Mouse (Mus musculus) intestine, embryonic 16.5 days (tissue): ENCODE data around the gene Tle4. TPM values are rescaled to one million over a fixed set of nuclear protein-coding genes. Genes with fewer than 3 reads are reported as not detected.
"Not testable (repeated sequence)": the region's sequence is repeated elsewhere in the genome, so short reads cannot be mapped to it uniquely, and the experiment has no call there.

Experiments used
- ATAC-seq: fragments of 200-750 bp; cut with Nextera tagmentation; 2 replicates; pipeline ENCODE4 v1.8.0; 2017; ENCODE audit warnings: moderate TSS enrichment, moderate library complexity
- H3K27ac ChIP-seq: fragments of 300-500 bp; sonication (generic); 2 replicates; pipeline ENCODE4 v1.5.1; 2014; ENCODE audit warnings: mild to moderate bottlenecking, low read length
- H3K27me3 ChIP-seq: fragments of 300-500 bp; sonication (generic); replicated peaks from 2 replicates; pipeline ENCODE4 v1.6.1; 2014; ENCODE audit warnings: low read length, control low read depth, mixed read lengths; ENCODE audit not compliant: control insufficient read depth, insufficient read depth
- H3K36me3 ChIP-seq: fragments of 300-500 bp; sonication (generic); 2 replicates; pipeline ENCODE4 v1.6.1; 2014; ENCODE audit warnings: low read length, control low read depth; ENCODE audit not compliant: control insufficient read depth, insufficient read depth
- H3K4me1 ChIP-seq: fragments of 300-500 bp; sonication (generic); 2 replicates; pipeline ENCODE4 v1.6.1; 2014; ENCODE audit warnings: low read length, control low read depth, mixed read lengths; ENCODE audit not compliant: control insufficient read depth, insufficient read depth
- H3K4me2 ChIP-seq: fragments of 300-500 bp; sonication (generic); 2 replicates; pipeline ENCODE4 v1.6.1; 2014; ENCODE audit warnings: low read depth, low read length, control low read depth
- H3K4me3 ChIP-seq: fragments of 300-500 bp; sonication (generic); 2 replicates; pipeline ENCODE4 v1.5.1; 2014; ENCODE audit warnings: mild to moderate bottlenecking, low read length
- H3K9ac ChIP-seq: fragments of 300-500 bp; sonication (generic); 2 replicates; pipeline ENCODE4 v1.6.1; 2014; ENCODE audit warnings: low read depth, low read length
- H3K9me3 ChIP-seq: fragments of 300-500 bp; sonication (generic); 2 replicates; pipeline ENCODE4 v1.6.1; 2016; ENCODE audit warnings: low read length, control low read depth; ENCODE audit not compliant: control insufficient read depth
- WGBS: fragments of 180-500 bp; shearing (Covaris S2); extraction: QIAGEN DNeasy Blood & Tissue Kit; methylation state at CpG from one replicate; pipeline ENCODE4 v1.1.7; 2014; 5-methylcytosine and 5-hydroxymethylcytosine counted together
- polyA plus RNA-seq: library from polyadenylated mRNA; unstranded; fragments of >200 nt; fragmentation: Nextera tagmentation; extraction: Ambion mirVana; gene quantifications from 2 replicates; pipeline ENCODE4 v1.2.1, GENCODE M21; 2015

Gene Tle4
- 11.5 and 13.1 TPM in 2 replicates for polyA plus RNA-seq

DNA sequence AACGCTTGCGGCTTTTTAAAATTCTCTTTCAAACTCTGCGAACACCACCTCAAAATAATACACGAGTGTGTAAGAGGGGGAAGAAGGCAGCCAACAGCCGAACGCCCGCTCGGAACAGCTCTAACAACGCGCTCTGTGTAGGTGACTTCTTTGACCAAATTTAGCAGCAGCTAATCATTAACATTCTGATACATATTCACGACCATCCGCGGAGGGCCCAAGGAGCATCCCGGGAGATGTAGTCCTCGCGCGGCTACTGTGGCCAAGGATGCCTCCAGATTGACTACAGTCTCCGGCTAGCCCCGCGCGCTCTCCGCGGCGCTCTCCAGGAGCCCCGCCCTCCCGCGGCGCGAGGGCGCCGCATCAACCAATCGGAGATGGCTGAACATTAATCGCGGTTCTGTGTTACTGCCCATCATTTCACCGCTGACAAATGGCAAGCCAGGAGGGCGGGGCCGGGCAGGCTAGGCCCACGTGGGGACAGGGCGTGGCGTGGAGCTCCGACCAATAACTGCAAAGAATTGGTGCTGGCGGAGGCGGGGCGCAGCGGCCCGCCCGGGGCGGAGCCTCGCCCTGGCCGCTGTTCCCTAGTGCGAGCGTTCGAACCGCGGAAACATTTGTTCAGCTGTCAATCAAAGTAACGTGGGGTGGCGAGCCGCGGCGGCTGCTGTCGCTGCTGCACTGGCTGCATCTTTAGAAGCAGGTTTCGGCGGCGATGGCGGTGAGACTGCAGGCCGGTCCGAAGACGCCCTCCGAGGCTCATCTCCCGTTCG is at the start of gene Tle4:
Gene Tle4, minus strand, starts transcription at position 135 of the 773 bp plus-strand sequence.
- H3K9ac ChIP-seq: peak within 1 kb of the TSS; percentile 95

DNA sequence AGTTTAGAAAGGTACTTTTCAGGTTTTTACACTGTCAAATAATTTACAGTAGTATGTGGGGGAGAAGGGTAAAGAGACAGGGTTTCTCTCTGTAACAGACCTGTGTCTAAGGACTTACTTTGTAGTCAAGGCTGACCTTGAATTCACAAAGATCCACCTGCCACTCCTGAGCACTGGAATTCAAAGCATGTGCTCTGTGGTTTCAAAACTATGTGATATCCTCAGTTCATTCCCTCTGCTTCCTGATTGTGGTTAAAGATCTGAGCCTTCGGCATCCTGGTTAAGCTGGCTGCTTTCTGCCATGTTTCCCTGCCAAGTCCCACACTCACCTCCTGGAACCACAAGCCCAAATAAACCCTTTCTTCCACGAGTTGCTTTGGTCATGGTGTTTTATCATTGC is 47.8 kb upstream of the Tle4 start:
- no peak for ATAC-seq
- 77% methylated on average over 2 of the region's 2 CpGs for WGBS
- H3K36me3 ChIP-seq: no peaks in the 10 kb centered on the region
- H3K9me3 ChIP-seq: no peaks in the 10 kb centered on the region
- no peaks in the 10 kb centered on the region for H3K4me1 ChIP-seq
- no peak overlapping the region for H3K4me3 ChIP-seq
- no peak overlapping the region for H3K4me2 ChIP-seq
- H3K27me3 ChIP-seq: no peaks in the 10 kb centered on the region
- H3K9ac ChIP-seq: no peak overlapping the region
- H3K27ac ChIP-seq: no peak overlapping the region

More for the DNA sequence above, at the start of gene Tle4:
- Histone ChIP-seq H3K4me2 (peak within 1 kb of the TSS; percentile 66), H3K4me1 (peaks cover 5% of the 10 kb centered on the region; the same call in 1 of the 2 replicates), H3K9me3 (no peaks in the 10 kb centered on the region), H3K27me3 (no peaks in the 10 kb centered on the region; the same call in 1 of the 2 replicates), H3K36me3 (no peaks in the 10 kb centered on the region), H3K4me3 (peak within 1 kb of the TSS; percentile 87), H3K27ac (peak within 1 kb of the TSS; percentile 97)
- peak; percentile 98 for ATAC-seq
- under 1% methylated on average over 71 of the region's 71 CpGs for WGBS

DNA sequence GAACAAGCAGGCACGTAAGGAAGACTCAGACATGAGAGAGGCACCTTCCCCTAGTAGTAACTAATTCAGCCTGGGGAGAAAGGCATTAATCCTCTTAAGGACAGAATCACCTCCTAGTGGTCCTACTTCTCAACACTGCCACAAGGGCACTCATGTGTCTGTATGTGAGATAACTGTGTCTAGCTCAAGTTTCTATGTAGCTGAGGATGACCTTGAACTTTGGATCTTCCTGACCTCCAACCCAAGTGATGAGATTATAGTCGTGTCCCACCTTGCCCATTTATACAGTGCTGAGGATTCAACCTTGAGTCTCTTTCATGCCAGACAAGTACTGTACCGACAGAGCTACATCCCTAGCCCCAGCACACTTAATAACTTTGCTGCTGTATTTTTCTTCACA is 46.9 kb upstream of the Tle4 start:
- H3K4me3 ChIP-seq: no peak overlapping the region
- no peak overlapping the region for H3K4me2 ChIP-seq
- no peaks in the 10 kb centered on the region for H3K9me3 ChIP-seq
- H3K27ac ChIP-seq: no peak overlapping the region
- no peaks in the 10 kb centered on the region for H3K27me3 ChIP-seq
- no peak for ATAC-seq
- WGBS: 83% methylated on average over 3 of the region's 3 CpGs
- H3K4me1 ChIP-seq: no peaks in the 10 kb centered on the region
- no peak overlapping the region for H3K9ac ChIP-seq
- no peaks in the 10 kb centered on the region for H3K36me3 ChIP-seq

DNA sequence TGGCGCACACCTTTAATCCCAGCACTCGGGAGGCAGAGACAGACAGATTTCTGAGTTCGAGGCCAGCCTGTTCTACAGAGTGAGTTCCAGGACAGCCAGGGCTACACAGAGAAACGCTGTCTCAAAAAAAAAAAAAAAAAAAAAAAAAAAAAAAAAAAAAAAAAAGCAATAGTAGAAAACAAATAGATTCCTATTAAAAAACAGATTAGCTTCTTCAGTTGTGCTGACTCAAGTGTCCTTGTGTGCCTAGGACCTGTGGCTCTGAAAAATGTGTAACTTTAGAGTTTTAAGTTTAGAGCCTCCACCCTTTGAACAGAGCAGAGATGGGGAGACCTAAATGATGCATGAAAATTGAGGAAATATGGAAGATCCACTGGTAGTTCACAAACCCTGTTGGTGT is 45.2 kb upstream of the Tle4 start:
- not testable (repeated sequence) for H3K9me3 ChIP-seq, H3K9ac ChIP-seq, H3K36me3 ChIP-seq, H3K4me1 ChIP-seq, H3K4me3 ChIP-seq, ATAC-seq, H3K4me2 ChIP-seq, H3K27ac ChIP-seq, H3K27me3 ChIP-seq
- 94% methylated on average over 4 of the region's 4 CpGs for WGBS

DNA sequence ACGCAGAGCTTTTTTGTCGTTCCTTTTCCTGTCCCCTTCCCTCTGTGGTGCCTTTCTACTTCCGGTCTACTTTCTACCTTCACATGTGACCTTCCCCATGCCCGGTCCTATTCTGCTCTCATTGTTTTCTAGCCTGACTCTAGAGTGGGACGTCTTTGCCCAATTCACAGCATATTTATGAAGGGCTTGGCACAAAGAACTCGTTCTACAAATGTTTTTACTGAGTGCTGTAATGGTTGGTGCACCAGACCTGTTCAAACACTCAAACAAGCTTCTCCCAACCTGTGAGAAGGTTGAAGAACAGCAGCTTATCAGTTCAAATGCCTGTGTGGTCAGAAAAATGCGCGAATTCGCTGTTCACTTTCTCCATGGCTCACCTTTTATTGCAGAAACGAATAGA is 44.8 kb upstream of the Tle4 start:
- 84% methylated on average over 10 of the region's 10 CpGs for WGBS
- Histone ChIP-seq H3K36me3 (no peaks in the 10 kb centered on the region), H3K9ac (no peak overlapping the region), H3K9me3 (no peaks in the 10 kb centered on the region), H3K4me2 (no peak overlapping the region), H3K4me3 (no peak overlapping the region), H3K27ac (no peak overlapping the region), H3K27me3 (no peaks in the 10 kb centered on the region), H3K4me1 (no peaks in the 10 kb centered on the region)
- no peak for ATAC-seq

DNA sequence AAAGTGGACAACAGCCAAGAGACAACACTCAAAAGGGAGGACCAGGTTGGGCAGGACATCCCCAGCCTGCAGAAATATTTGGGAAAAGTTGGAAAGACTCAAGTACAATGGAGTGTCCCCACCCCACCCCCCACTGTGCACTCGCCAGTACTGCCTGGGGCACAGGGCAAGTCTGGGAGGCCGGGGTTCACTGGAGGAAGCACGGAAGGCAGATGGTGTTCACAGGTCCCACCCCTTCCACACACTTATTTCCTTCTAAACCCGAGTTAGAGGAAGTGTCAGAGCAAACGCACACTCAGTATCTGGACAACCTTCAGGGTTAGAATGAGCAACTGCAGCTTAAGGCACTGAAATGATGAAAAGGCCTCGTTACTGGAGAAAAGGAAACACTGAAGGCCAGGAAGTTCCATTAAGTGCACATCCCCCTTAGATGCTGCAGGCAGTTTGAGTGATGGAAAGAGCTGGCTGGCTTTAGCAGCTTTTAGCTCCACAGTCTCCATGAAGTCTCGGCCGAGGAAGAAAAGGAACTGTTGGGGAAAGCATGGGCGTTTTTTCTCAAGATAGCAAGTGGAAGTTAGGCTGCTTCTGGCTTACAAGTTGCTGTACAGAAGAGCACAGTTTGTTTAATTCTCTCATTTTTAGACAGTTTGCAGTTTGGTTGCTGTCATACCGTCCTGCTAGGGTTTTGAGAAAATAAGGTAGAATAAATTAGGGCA is 37.5 kb upstream of the Tle4 start:
- no peaks in the 10 kb centered on the region for H3K36me3 ChIP-seq
- H3K27me3 ChIP-seq: no peaks in the 10 kb centered on the region
- WGBS: 42% methylated on average over 10 of the region's 10 CpGs
- H3K9me3 ChIP-seq: peaks cover 5% of the 10 kb centered on the region; the same call in 1 of the 2 replicates
- ATAC-seq: peak; percentile 64
- no peaks in the 10 kb centered on the region for H3K4me1 ChIP-seq
- no peak overlapping the region for H3K4me3 ChIP-seq
- no peak overlapping the region for H3K4me2 ChIP-seq
- no peak overlapping the region for H3K27ac ChIP-seq
- H3K9ac ChIP-seq: no peak overlapping the region

DNA sequence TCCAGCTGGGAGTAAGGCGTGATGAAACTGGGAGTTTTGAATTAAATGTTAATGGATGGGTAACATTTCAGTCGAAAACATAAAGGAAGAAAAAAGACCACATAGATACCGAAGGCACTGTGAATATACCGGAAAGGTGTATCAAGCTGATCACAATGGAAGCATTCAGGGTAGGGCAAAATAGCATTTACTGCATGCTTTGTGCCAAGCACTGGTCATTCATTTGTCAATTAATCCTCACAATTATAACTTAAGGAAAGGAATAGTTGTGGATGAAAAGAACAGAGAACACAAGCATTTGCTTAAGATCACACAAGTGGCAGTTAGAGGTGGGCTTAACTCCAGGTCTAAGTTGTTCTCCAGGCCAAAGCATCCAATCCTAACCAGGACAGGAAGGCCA is 25.5 kb upstream of the Tle4 start:
- no peaks in the 10 kb centered on the region for H3K4me1 ChIP-seq
- no peaks in the 10 kb centered on the region for H3K36me3 ChIP-seq

DNA sequence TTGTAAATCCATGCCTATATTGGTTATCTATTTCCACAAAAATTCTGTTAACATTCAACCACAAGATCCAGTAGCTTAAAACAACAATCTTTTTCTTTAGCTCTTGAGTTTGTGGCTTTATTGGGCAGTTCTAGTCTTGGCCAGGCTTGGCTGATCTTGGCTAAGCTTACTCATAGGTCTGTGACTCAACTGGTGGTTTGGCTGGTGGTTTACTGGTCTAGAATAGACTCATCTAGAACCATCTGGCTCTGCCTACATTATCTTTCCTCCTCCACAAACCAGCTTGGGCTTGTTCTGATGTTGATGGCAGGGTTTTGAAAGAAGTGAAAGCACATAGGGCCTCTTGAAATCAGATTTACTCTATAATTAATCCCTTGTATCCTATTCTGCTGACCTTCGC is 22.7 kb upstream of the Tle4 start:
- Histone ChIP-seq H3K4me1 (no peaks in the 10 kb centered on the region), H3K9ac (no peak overlapping the region), H3K9me3 (no peaks in the 10 kb centered on the region), H3K4me3 (no peak overlapping the region), H3K4me2 (no peak overlapping the region), H3K27ac (no peak overlapping the region), H3K36me3 (no peaks in the 10 kb centered on the region), H3K27me3 (no peaks in the 10 kb centered on the region)
- ATAC-seq: no peak
- 95% methylated on average over 1 of the region's 1 CpGs for WGBS

More for the DNA sequence above, 25.5 kb upstream of the Tle4 start:
- Histone ChIP-seq H3K27me3 (no peaks in the 10 kb centered on the region), H3K27ac (no peak overlapping the region), H3K4me2 (no peak overlapping the region), H3K9me3 (no peaks in the 10 kb centered on the region), H3K9ac (no peak overlapping the region), H3K4me3 (no peak overlapping the region)
- WGBS: 82% methylated on average over 4 of the region's 4 CpGs
- no peak for ATAC-seq

DNA sequence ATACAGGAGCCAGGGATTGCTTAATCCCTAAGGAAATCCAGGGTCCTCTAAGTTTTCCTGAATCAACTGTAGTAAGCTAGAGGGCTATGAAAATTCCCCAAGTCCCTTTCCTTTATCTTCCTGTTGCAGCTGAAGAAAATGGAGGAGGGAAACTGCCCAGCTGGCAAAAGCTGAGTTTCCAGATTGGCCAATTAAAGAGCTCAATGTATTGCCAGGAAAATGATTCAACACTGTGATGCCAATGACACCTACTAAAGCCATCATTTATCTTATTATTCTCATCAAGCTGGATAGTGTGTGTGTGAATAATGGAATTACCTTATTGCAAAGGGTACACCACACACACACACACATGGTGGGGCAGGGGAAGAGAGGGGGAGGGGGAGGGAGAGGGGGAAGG is 22.0 kb upstream of the Tle4 start:
- no peaks in the 10 kb centered on the region for H3K4me1 ChIP-seq
- no peak overlapping the region for H3K4me2 ChIP-seq
- H3K9me3 ChIP-seq: no peaks in the 10 kb centered on the region
- no peak for ATAC-seq
- no peak overlapping the region for H3K4me3 ChIP-seq
- no peaks in the 10 kb centered on the region for H3K27me3 ChIP-seq
- no peaks in the 10 kb centered on the region for H3K36me3 ChIP-seq
- no peak overlapping the region for H3K27ac ChIP-seq
- H3K9ac ChIP-seq: no peak overlapping the region
